Mouse (Mus musculus): Measurements from ENCODE around the gene Tmem131l. TPM values are rescaled to one million over a fixed set of nuclear protein-coding genes. Genes with fewer than 3 reads are reported as not detected.

Gene Tmem131l
- total and polyA plus RNA-seq, 3 experiments, result 9.6 to 39.6 TPM; not detected in 1

DNA sequence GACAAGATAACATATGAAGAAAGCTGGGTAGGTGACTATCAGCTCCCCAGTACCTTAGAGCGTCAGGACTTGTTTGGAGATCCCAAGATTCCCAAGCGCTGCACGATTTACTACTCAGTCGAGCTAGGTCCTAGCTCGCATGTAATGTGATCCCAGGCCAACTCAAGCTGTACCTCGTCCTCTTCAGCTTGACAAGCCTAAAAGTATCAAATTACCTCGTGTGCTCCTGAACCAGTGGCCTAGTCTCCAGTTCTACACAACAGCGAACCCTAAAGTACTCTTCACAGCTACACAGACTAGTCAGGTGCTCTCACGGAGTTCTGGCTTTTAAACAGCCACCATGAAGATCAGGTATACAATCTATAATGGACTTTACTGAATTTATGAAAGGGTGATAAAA is 45.5 kb upstream of the Tmem131l start:
- no peaks in the 10 kb centered on the region for H3K36me3 ChIP-seq (ENCODE audit: control insufficient read depth in 1 of 2, insufficient read depth in 2 of 2, low read length in 2 of 2)

DNA sequence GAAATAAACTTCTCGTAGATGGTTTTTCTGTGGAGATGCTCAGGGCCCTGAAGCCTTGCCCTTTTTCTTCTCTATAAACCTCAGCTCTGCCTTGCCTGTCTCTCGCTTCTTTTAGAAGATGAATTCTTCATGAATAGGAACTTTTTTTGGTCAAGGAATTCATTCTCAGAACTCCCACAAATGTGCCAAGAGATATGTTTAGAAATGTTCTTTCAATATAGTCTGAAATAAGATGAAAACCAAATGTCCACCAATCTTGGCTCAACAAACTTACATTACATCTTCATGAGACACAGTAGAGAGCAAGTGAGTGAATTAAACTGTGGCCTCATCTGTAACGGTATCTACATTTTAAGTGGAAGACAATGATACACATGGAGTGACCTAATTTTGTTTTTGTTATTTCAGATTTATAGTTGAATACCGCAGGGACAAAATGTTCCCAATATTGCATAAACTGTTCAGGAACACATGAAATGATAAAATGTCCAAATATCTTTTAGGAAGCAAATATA is 41.3 kb upstream of the Tmem131l start:
- DNase-seq (ENCODE audit: low read depth, low spot score), result no peak
- no peak for TF ChIP-seq ZMIZ1 (IDR thresholded peaks at IDR 0.05; ENCODE audit: low read depth, low read length)
- no peak for TF ChIP-seq ELF1 (IDR thresholded peaks at IDR 0.05; ENCODE audit: low read depth, low read length)
- no peak for TF ChIP-seq MYB (IDR thresholded peaks at IDR 0.05; ENCODE audit: low read depth, low read length)
- no peak for TF ChIP-seq NRF1 (IDR thresholded peaks at IDR 0.05; ENCODE audit: insufficient read depth, low read depth, low read length, poor library complexity, severe bottlenecking)
- TF ChIP-seq MEF2A (IDR thresholded peaks at IDR 0.05; ENCODE audit: extremely low read depth, insufficient replicate concordance, low read depth, low read length, poor library complexity, severe bottlenecking), result no peak
- TF ChIP-seq POLR2AphosphoS5 (IDR thresholded peaks at IDR 0.05; ENCODE audit: borderline replicate concordance, low read depth, low read length), result no peak
- no peak for TF ChIP-seq UBTF (IDR thresholded peaks at IDR 0.05; ENCODE audit: borderline replicate concordance, insufficient read depth, low read depth, low read length)
- TF ChIP-seq POLR2A (IDR thresholded peaks at IDR 0.05; ENCODE audit: control insufficient read depth in 1 of 2, insufficient read depth in 1 of 2, low read depth in 1 of 2, low read length in 2 of 2, poor library complexity in 1 of 2), result no peak
- no peak for TF ChIP-seq TAL1 (IDR thresholded peaks at IDR 0.05; ENCODE audit: low read length)
- no peak for TF ChIP-seq TCF12 (IDR thresholded peaks at IDR 0.05; ENCODE audit: low read depth, low read length)
- no peak for TF ChIP-seq E2F4 (IDR thresholded peaks at IDR 0.05; ENCODE audit: borderline replicate concordance, low read depth, low read length)
- no peak for TF ChIP-seq MYC (IDR thresholded peaks at IDR 0.05; ENCODE audit: low read depth, low read length)
- no peak for TF ChIP-seq MAZ (IDR thresholded peaks at IDR 0.05; ENCODE audit: low read depth, low read length)
- TF ChIP-seq CHD2 (IDR thresholded peaks at IDR 0.05; ENCODE audit: low read length), result no peak
- no peak for TF ChIP-seq CTCF (IDR thresholded peaks at IDR 0.05 in 2 of 3, conservative IDR thresholded peaks at IDR 0.05 in 1 of 3; ENCODE audit: control insufficient read depth in 1 of 3, insufficient read depth in 1 of 3, low read depth in 2 of 3, low read length in 3 of 3, poor library complexity in 1 of 3, severe bottlenecking in 1 of 3)
- TF ChIP-seq JUND (IDR thresholded peaks at IDR 0.05; ENCODE audit: low read depth, low read length), result no peak
- TF ChIP-seq KAT2A (conservative IDR thresholded peaks at IDR 0.05; ENCODE audit: low read depth, low read length), result no peak
- no peak for TF ChIP-seq MAX (IDR thresholded peaks at IDR 0.05; ENCODE audit: low read length)
- Histone ChIP-seq H3K27ac (ENCODE audit: control insufficient read depth, low read depth, low read length) (no peak overlapping the region), H3K36me3 (ENCODE audit: control insufficient read depth in 1 of 2, insufficient read depth in 2 of 2, low read length in 2 of 2) (no peaks in the 10 kb centered on the region), H3K79me2 (ENCODE audit: control insufficient read depth, insufficient read depth, low read length, poor library complexity) (no peaks in the 10 kb centered on the region), H3K9me3 (replicated peaks; ENCODE audit: insufficient read depth, low read length) (no peaks in the 10 kb centered on the region), H3K27me3 (ENCODE audit: control insufficient read depth in 1 of 2, insufficient read depth in 2 of 2, low read length in 2 of 2) (no peaks in the 10 kb centered on the region), H3K4me1 (ENCODE audit: control insufficient read depth in 1 of 2, insufficient read depth in 2 of 2, low read length in 2 of 2) (no peaks in the 10 kb centered on the region), H3K4me3 (ENCODE audit: control insufficient read depth in 1 of 2, insufficient read depth in 1 of 2, low read depth in 2 of 2, low read length in 2 of 2) (no peak overlapping the region), H3K9ac (ENCODE audit: control insufficient read depth, low read depth, low read length, poor library complexity, severe bottlenecking) (no peak overlapping the region)

More for the DNA sequence above, 45.5 kb upstream of the Tmem131l start:
- H3K27me3 ChIP-seq (ENCODE audit: control insufficient read depth in 1 of 2, insufficient read depth in 2 of 2, low read length in 2 of 2), result no peaks in the 10 kb centered on the region
- no peak overlapping the region for H3K27ac ChIP-seq (ENCODE audit: control insufficient read depth, low read depth, low read length)
- no peak overlapping the region for H3K4me3 ChIP-seq (ENCODE audit: control insufficient read depth in 1 of 2, insufficient read depth in 1 of 2, low read depth in 2 of 2, low read length in 2 of 2)
- H3K4me1 ChIP-seq (ENCODE audit: control insufficient read depth in 1 of 2, insufficient read depth in 2 of 2, low read length in 2 of 2), result no peaks in the 10 kb centered on the region
- H3K9ac ChIP-seq (ENCODE audit: control insufficient read depth, low read depth, low read length, poor library complexity, severe bottlenecking), result no peak overlapping the region
- no peak for DNase-seq (ENCODE audit: low read depth, low spot score)
- no peaks in the 10 kb centered on the region for H3K79me2 ChIP-seq (ENCODE audit: control insufficient read depth, insufficient read depth, low read length, poor library complexity)
- no peak for TF ChIP-seq NELFE (IDR thresholded peaks at IDR 0.05; ENCODE audit: low read depth, low read length)
- no peak for TF ChIP-seq ETS1 (IDR thresholded peaks at IDR 0.05; ENCODE audit: low read depth, low read length)
- no peak for TF ChIP-seq GATA1 (IDR thresholded peaks at IDR 0.05; ENCODE audit: low read depth, low read length)
- TF ChIP-seq MEF2A (IDR thresholded peaks at IDR 0.05; ENCODE audit: extremely low read depth, insufficient replicate concordance, low read depth, low read length, poor library complexity, severe bottlenecking), result no peak
- no peak for TF ChIP-seq TAL1 (IDR thresholded peaks at IDR 0.05; ENCODE audit: low read length)
- no peak for TF ChIP-seq MYB (IDR thresholded peaks at IDR 0.05; ENCODE audit: low read depth, low read length)
- TF ChIP-seq BHLHE40 (IDR thresholded peaks at IDR 0.05; ENCODE audit: borderline replicate concordance, low read depth, low read length), result no peak
- H3K9me3 ChIP-seq (replicated peaks; ENCODE audit: insufficient read depth, low read length), result no peaks in the 10 kb centered on the region

All from MEL (cell line).